Mouse (Mus musculus) cerebellum, adult 2 months (tissue): ENCODE results near the gene Arhgef33. TPM values are rescaled to one million over a fixed set of nuclear protein-coding genes. Genes with fewer than 3 reads are reported as not detected.

ENCODE experiments used
- DNase-seq, 2 experiments: peaks; one replicate each; pipeline ENCODE4 v3.0.0; 2021
- H3K27ac ChIP-seq: fragments of 200-500 bp; 2 replicates; pipeline ENCODE4 v1.5.1; 2012; ENCODE audit warnings: low read length, control low read depth, inconsistent platforms; ENCODE audit not compliant: insufficient read depth
- H3K27me3 ChIP-seq: fragments of 200-500 bp; 2 replicates; pipeline ENCODE4 v1.6.1; 2012; ENCODE audit warnings: inconsistent platforms, mild to moderate bottlenecking, low read length, moderate library complexity; ENCODE audit not compliant: control insufficient read depth, insufficient read depth
- H3K4me1 ChIP-seq: fragments of 200-500 bp; 2 replicates; pipeline ENCODE4 v1.6.1; 2011; ENCODE audit warnings: low read length; ENCODE audit not compliant: control insufficient read depth, insufficient read depth
- H3K4me3 ChIP-seq: fragments of 200-500 bp; replicated peaks from 2 replicates; pipeline ENCODE3; 2011; ENCODE audit warnings: mild to moderate bottlenecking, low read depth, low read length, control low read depth; ENCODE audit not compliant: insufficient read depth
- CTCF ChIP-seq: fragments of 200-500 bp; IDR thresholded peaks from 2 replicates; pipeline ENCODE4 v1.5.1; 2011; ENCODE audit warnings: low read depth, mild to moderate bottlenecking, control low read depth, low read length, moderate library complexity, borderline replicate concordance; ENCODE audit not compliant: insufficient read depth
- POLR2A ChIP-seq: fragments of 200-500 bp; IDR thresholded peaks from 2 replicates; pipeline ENCODE4 v1.6.1; 2011; ENCODE audit warnings: low read length, control low read depth, borderline replicate concordance; ENCODE audit not compliant: insufficient read depth
- WGBS: fragments of 180-500 bp; shearing (Covaris S2); methylation state at CpG from one replicate; pipeline ENCODE4 v1.1.7; 2018; 5-methylcytosine and 5-hydroxymethylcytosine counted together
- polyA plus RNA-seq: library from polyadenylated mRNA; depleted of rRNA; stranded (reverse); fragments of >200 nt; gene quantifications from 2 replicates; pipeline ENCODE4 v1.2.3, GENCODE M21; 2012; rRNA removed

Gene Arhgef33
- polyA plus RNA-seq, 1 experiment = 173 TPM

DNA sequence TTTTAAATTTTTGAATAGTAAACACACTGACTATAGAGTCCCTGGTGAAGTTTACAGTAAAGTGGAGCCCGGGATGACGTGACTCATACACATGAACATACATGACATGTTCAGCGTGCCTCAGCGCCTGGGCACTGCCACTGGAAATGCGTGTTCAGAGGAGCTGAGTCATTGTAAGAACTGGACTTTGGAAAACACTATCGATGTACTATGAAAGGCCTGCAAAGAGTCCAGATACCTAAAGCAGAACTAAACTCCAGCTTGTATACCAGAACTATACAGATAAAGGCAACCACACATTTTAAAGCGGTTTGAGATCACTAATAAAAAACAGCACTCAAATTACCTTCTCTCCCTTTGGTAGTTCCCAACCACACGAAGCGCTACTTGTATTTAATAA is 124.8 kb downstream of the Arhgef33 start:
- 94% methylated on average over 9 of the region's 9 CpGs for WGBS
- TF ChIP-seq CTCF (no peak), POLR2A (no peak)
- Histone ChIP-seq H3K4me1 (no peaks in the 10 kb centered on the region), H3K27ac (no peak overlapping the region), H3K27me3 (no peaks in the 10 kb centered on the region), H3K4me3 (no peak overlapping the region)
- no peak for DNase-seq

DNA sequence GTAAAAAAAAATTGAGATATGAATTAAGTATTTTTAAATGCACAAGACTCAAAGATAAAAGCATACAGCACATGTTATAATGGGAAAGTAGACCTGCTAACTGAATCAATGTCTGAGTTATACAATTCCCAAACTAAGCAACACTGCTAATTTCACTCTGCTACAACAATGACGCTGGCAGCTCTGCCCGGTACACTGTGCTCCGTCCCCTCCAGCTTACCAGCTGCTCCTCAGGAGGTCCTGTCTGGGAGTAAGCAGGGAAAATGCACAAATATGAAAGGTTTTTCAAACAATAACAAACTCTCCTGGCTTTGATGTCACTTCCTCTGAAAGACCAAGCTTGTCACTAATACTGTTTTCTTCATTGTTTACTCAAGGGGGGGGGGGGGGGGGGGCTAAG is 127.2 kb downstream of the Arhgef33 start:
- H3K27me3 ChIP-seq = no peaks in the 10 kb centered on the region
- no peak for DNase-seq
- H3K27ac ChIP-seq = no peak overlapping the region
- WGBS = 65% methylated on average over 3 of the region's 3 CpGs
- H3K4me3 ChIP-seq = no peak overlapping the region
- TF ChIP-seq CTCF (no peak), POLR2A (no peak)
- no peaks in the 10 kb centered on the region for H3K4me1 ChIP-seq

DNA sequence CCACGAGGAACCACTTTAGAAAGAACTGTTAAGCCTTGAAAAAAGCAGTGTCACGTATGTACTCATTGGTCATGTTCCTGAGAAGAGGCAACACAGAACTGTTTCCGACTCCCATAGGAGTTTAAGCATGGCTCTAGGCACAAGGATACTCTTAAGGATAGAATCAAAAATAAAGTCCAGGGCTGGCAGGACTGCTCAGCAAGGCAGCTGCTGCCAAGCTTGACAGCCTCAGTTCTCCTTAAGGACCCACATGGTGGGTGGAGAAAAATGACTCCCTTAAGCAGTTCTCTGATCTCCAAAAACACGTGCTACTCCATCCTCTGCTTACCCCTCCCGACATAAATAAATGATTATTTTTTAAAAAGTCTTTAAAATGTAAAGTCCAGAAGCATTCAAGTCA is 128.5 kb downstream of the Arhgef33 start:
- H3K4me1 ChIP-seq = no peaks in the 10 kb centered on the region
- no peak overlapping the region for H3K27ac ChIP-seq
- no peaks in the 10 kb centered on the region for H3K27me3 ChIP-seq
- 88% methylated on average over 5 of the region's 5 CpGs for WGBS
- no peak overlapping the region for H3K4me3 ChIP-seq
- TF ChIP-seq CTCF (no peak), POLR2A (no peak)
- no peak for DNase-seq

DNA sequence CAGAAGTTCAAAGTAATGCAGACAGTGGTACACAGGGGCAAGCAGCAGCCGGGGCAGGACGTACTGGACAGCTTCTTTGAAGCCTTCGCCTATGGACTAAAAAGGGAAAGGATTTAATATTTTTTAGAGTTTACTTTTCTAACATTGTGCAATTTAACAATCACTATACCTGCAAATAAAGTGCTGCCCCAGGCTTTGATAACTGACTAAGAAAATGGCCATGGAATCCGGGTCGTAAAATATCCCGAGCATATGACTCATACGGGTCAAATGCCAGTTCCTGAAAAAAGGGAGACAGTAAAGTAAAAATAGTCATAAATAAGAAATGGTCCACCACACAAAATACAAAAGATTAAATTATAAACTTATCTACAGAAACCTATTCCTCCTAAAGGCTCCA is 138.2 kb downstream of the Arhgef33 start:
- no peak overlapping the region for H3K27ac ChIP-seq
- H3K4me1 ChIP-seq = no peaks in the 10 kb centered on the region
- no peaks in the 10 kb centered on the region for H3K27me3 ChIP-seq
- DNase-seq = no peak
- TF ChIP-seq POLR2A = no peak
- no peak for TF ChIP-seq CTCF
- WGBS = 91% methylated on average over 7 of the region's 7 CpGs
- H3K4me3 ChIP-seq = no peak overlapping the region

- Histone ChIP-seq H3K4me1 (no peaks in the 10 kb centered on the region), H3K27me3 (no peaks in the 10 kb centered on the region), H3K27ac (no peak overlapping the region), H3K4me3 (no peak overlapping the region)
- 96% methylated on average over 5 of the region's 5 CpGs for WGBS
- DNase-seq = no peak
- no peak for TF ChIP-seq CTCF
- no peak for TF ChIP-seq POLR2A
Observed at GRCm38 (mm10) chr17:80446470-80446869, 139.3 kb downstream of the Arhgef33 start.

Other genes starting within 250 kb of the Arhgef33 start
- 49.2 and 52.7 TPM in 2 replicates for gene Hnrnpll, start 245.1 kb upstream of the Arhgef33 start, polyA plus RNA-seq
- gene Galm, start 179.9 kb upstream of the Arhgef33 start, polyA plus RNA-seq = 3.4 and 4.3 TPM in 2 replicates
- 124 and 136 TPM in 2 replicates for gene Srsf7, start 100.1 kb upstream of the Arhgef33 start, polyA plus RNA-seq
- 0.05 and 0.13 TPM in 2 replicates for gene Ttc39d, start 99.9 kb upstream of the Arhgef33 start, polyA plus RNA-seq
- gene Gemin6, start 83.0 kb upstream of the Arhgef33 start, polyA plus RNA-seq = 6.0 and 6.1 TPM in 2 replicates
- 30.1 and 34.1 TPM in 2 replicates for gene Morn2, start 17.2 kb upstream of the Arhgef33 start, polyA plus RNA-seq
- 24.4 and 26.0 TPM in 2 replicates for gene Dhx57, start 16.9 kb upstream of the Arhgef33 start, polyA plus RNA-seq
- gene Gm10190, start 66.1 kb downstream of the Arhgef33 start, polyA plus RNA-seq = not detected in 2 replicates
- 18.8 and 19.3 TPM in 2 replicates for gene Sos1, start 173.0 kb downstream of the Arhgef33 start, polyA plus RNA-seq